Mouse (Mus musculus) megakaryocyte, adult 5-6 weeks (primary cell): ENCODE measurements around the gene Selenok. TPM values are rescaled to one million over a fixed set of nuclear protein-coding genes. Genes with fewer than 3 reads are reported as not detected.

Source experiments
- total RNA-seq, 2 experiments: library from RNA; stranded (forward) in 1 of 2; stranded (reverse) in 1 of 2; fragments of 153-499, 151-499 nt in 1 of 2; fragments of 221-1000, 200-1000 nt in 1 of 2; gene quantifications; 2 replicates each; pipeline versions ENCODE4 v1.2.3 to v1.2.4; 2015 to 2017

Gene Selenok
- total RNA-seq, 2 experiments from 2014 or later = 139 to 221 TPM

Other genes starting within 250 kb of the Selenok start
- gene Cacna2d3, start 246.4 kb upstream of the Selenok start, total RNA-seq (2015) = not detected in 2 replicates
- not detected in 2 replicates for gene Cacna2d3, start 246.4 kb upstream of the Selenok start, total RNA-seq (2017)
- 19.9 and 27.3 TPM in 2 replicates for gene Actr8, start 10.0 kb downstream of the Selenok start, total RNA-seq (2015)
- gene Actr8, start 10.0 kb downstream of the Selenok start, total RNA-seq (2017) = 24.4 and 29.7 TPM in 2 replicates
- 2.3 and 2.5 TPM in 2 replicates for gene Il17rb, start 40.6 kb downstream of the Selenok start, total RNA-seq (2015)
- gene Il17rb, start 40.6 kb downstream of the Selenok start, total RNA-seq (2017) = 0.08 and 2.2 TPM in 2 replicates
- gene Chdh, start 40.7 kb downstream of the Selenok start, total RNA-seq (2015) = 7.2 and 10.4 TPM in 2 replicates
- gene Chdh, start 40.7 kb downstream of the Selenok start, total RNA-seq (2017) = 9.8 TPM in 2 replicates